Mouse (Mus musculus) ES-Bruce4 (cell line): ENCODE measurements at regions not wholly inside any gene's neighbourhood (a gene's known extent, or its start where the extent isn't known, plus 50 kb on each side); places are given as distances from the start of the nearest gene placed in this dataset.

Experiments
- CTCF ChIP-seq: IDR thresholded peaks from one replicate; pipeline ENCODE4 v1.8.1; 2011; ENCODE audit warnings: low read depth, low read length
- POLR2A ChIP-seq: IDR thresholded peaks from one replicate; pipeline ENCODE4 v1.8.1; 2011; ENCODE audit warnings: low read length; ENCODE audit not compliant: insufficient read depth

DNA sequence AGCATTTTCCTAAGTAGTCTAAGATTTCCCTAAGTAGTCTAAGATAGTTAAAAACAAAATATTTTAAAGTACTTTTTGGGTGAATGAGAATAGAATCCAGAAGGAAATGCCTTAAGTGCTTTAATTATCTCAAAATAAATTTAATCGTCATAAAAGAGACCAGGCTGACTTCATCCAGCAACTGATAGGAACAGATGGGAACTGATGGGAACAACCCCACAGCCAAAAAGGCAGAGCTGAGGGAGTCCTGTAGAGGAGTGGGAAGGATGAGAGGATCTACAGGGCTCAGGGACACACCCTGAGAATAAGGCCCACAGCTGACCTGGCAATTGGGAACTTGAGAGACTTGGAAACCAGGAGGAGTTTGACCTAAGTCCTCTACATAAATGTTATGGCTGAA is 1537.4 kb downstream of the Kcnt2 start:
- no peak for TF ChIP-seq POLR2A
- TF ChIP-seq CTCF = no peak
